Mouse (Mus musculus) brain, embryonic 14.5 days (tissue): ENCODE measurements around the gene Ermn.

Experiments
- CTCF ChIP-seq: fragments of 200-500 bp; IDR thresholded peaks from 2 replicates; pipeline ENCODE4 v1.5.1; 2012; ENCODE audit warnings: inconsistent platforms, mild to moderate bottlenecking, moderate library complexity, borderline replicate concordance; ENCODE audit not compliant: insufficient read depth, insufficient read length; ENCODE audit errors: extremely low read depth
- POLR2A ChIP-seq: fragments of 200-500 bp; IDR thresholded peaks from 2 replicates; pipeline ENCODE4 v1.6.1; 2012; ENCODE audit warnings: mild to moderate bottlenecking, inconsistent platforms, borderline replicate concordance; ENCODE audit not compliant: poor library complexity, insufficient read depth, insufficient read length, severe bottlenecking; ENCODE audit errors: extremely low read depth

DNA sequence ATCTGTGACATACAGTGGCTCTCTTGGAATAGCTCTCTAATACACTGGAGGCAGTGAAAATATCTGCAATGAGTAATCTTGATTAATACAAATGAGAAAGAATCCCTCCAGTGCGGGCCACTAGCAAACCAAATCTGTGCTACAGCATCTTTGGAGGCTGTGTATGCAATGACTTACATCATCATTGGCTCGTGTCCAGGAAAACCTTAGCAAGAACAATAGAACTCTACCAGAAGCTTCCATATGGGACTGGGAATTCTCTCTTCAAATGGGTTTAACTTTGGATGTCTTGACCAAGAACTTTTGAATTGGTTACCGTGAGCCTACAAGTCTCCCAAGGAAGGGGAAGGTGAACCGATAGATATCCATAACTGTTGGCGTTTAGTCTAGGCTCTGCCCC is 25.9 kb downstream of the Ermn start:
- no peak for TF ChIP-seq POLR2A
- TF ChIP-seq CTCF, result no peak
